ENCODE assay signal across 9 mouse cellular contexts in genomic region chr14:27178560-27178920, GRCm38 (mm10).
DNase-seq lines count a peak whose midpoint lies in the region; ATAC-seq and TF ChIP-seq lines count a peak whose summit lies in the region.
"Had no signal": no experiment of that assay in that cellular context is flagged by ENCODE, and none has a peak within 500 bp of the region (broad histone marks: within the 10 kb centered on the region; RNA-seq: fewer than 3 reads in every experiment).

No protein-coding gene starts in this region.

- no peak overlapping the region for H3K27ac ChIP-seq in embryonic facial prominence, embryonic 13.5 days
- no peak overlapping the region for H3K27ac ChIP-seq in embryonic facial prominence, embryonic 10.5 days (replicated peaks)
- H3K27ac ChIP-seq in stomach, postnatal 0 days (replicated peaks): peak overlapping the region; percentile 61
- no peak overlapping the region for H3K27ac ChIP-seq in hindbrain, embryonic 16.5 days (ENCODE audit: low read depth, low read length)
- H3K27ac ChIP-seq: liver, embryonic 14.5 days had no signal

- peaks cover 29% of the 10 kb centered on the region for H3K4me1 ChIP-seq in embryonic facial prominence, embryonic 13.5 days
- peaks cover 22% of the 10 kb centered on the region for H3K4me1 ChIP-seq in embryonic facial prominence, embryonic 10.5 days
- H3K4me1 ChIP-seq in stomach, postnatal 0 days (replicated peaks; ENCODE audit: control insufficient read depth, insufficient read depth): peaks cover 12% of the 10 kb centered on the region
- peaks cover 5% of the 10 kb centered on the region for H3K4me1 ChIP-seq in hindbrain, embryonic 16.5 days (ENCODE audit: control insufficient read depth, insufficient read depth, low read depth, low read length)

- no peak overlapping the region for H3K4me2 ChIP-seq in embryonic facial prominence, embryonic 13.5 days
- no peak overlapping the region for H3K4me2 ChIP-seq in stomach, postnatal 0 days (replicated peaks; ENCODE audit: low read depth)
- H3K4me2 ChIP-seq in hindbrain, embryonic 16.5 days (ENCODE audit: low read length): no peak overlapping the region

- no peak for TF ChIP-seq CTCF in stomach, postnatal 0 days (IDR thresholded peaks at IDR 0.05; ENCODE audit: low read depth)

- peak; percentile 9; the same call in 1 of the 2 replicates for ATAC-seq in embryonic facial prominence, embryonic 13.5 days (ENCODE audit: insufficient number of reproducible peaks, insufficient read depth, low FRiP score, low TSS enrichment, low read depth)
- peak; percentile 51; the same call in 1 of the 2 replicates for ATAC-seq in stomach, postnatal 0 days (ENCODE audit: low FRiP score, low TSS enrichment)
- ATAC-seq in hindbrain, embryonic 16.5 days: no peak; the same call in 1 of the 2 replicates

- DNase-seq in embryonic facial prominence, embryonic 10.5 days (ENCODE audit: low spot score): no peak
- peak; percentile 35 for DNase-seq in urinary bladder, adult 2 months (ENCODE audit: low spot score)
- no peak for DNase-seq in urinary bladder, postnatal 10 days (ENCODE audit: low spot score)
- DNase-seq in kidney, postnatal 25 days: peak; percentile 87 to 91
- DNase-seq in stomach, postnatal 0 days (ENCODE audit: low spot score): peak; percentile 68
- no peak for DNase-seq in cerebellum, adult 9-11 months

- no peak overlapping the region for H3K4me3 ChIP-seq in embryonic facial prominence, embryonic 13.5 days
- H3K4me3 ChIP-seq in embryonic facial prominence, embryonic 10.5 days: no peak overlapping the region
- no peak overlapping the region for H3K4me3 ChIP-seq in stomach, postnatal 0 days (ENCODE audit: low read depth, low read length)
- H3K4me3 ChIP-seq in hindbrain, embryonic 16.5 days (ENCODE audit: low read length): no peak overlapping the region

- H3K36me3 ChIP-seq in embryonic facial prominence, embryonic 13.5 days: no peaks in the 10 kb centered on the region
- no peaks in the 10 kb centered on the region for H3K36me3 ChIP-seq in embryonic facial prominence, embryonic 10.5 days (replicated peaks)
- H3K36me3 ChIP-seq in stomach, postnatal 0 days (ENCODE audit: control insufficient read depth, insufficient read depth, low read length): no peaks in the 10 kb centered on the region
- H3K36me3 ChIP-seq in hindbrain, embryonic 16.5 days (ENCODE audit: control insufficient read depth, insufficient read depth, low read length): no peaks in the 10 kb centered on the region

- WGBS in embryonic facial prominence, embryonic 13.5 days: 48% methylated on average over 8 of the region's 8 CpGs
- 85% methylated on average over 8 of the region's 8 CpGs for WGBS in embryonic facial prominence, embryonic 10.5 days
- 34% methylated on average over 8 of the region's 8 CpGs for WGBS in stomach, postnatal 0 days
- WGBS in hindbrain, embryonic 16.5 days: 63% methylated on average over 8 of the region's 8 CpGs

- no peaks in the 10 kb centered on the region for H3K9me3 ChIP-seq in embryonic facial prominence, embryonic 13.5 days
- no peaks in the 10 kb centered on the region for H3K9me3 ChIP-seq in embryonic facial prominence, embryonic 10.5 days
- no peaks in the 10 kb centered on the region for H3K9me3 ChIP-seq in stomach, postnatal 0 days (ENCODE audit: control insufficient read depth, low read length)
- no peaks in the 10 kb centered on the region for H3K9me3 ChIP-seq in hindbrain, embryonic 16.5 days (ENCODE audit: control insufficient read depth, low read length)

- no peak overlapping the region for H3K9ac ChIP-seq in embryonic facial prominence, embryonic 13.5 days
- H3K9ac ChIP-seq in stomach, postnatal 0 days (ENCODE audit: low read length): no peak overlapping the region
- H3K9ac ChIP-seq in hindbrain, embryonic 16.5 days (ENCODE audit: low read depth, low read length): no peak overlapping the region
- H3K9ac ChIP-seq: liver, embryonic 14.5 days had no signal

- no peak for TF ChIP-seq EP300 in stomach, postnatal 0 days (optimal IDR thresholded peaks at IDR 0.05)

- no peaks in the 10 kb centered on the region for H3K27me3 ChIP-seq in embryonic facial prominence, embryonic 13.5 days
- H3K27me3 ChIP-seq in embryonic facial prominence, embryonic 10.5 days (replicated peaks; ENCODE audit: low read depth, poor library complexity, severe bottlenecking): no peaks in the 10 kb centered on the region
- no peaks in the 10 kb centered on the region for H3K27me3 ChIP-seq in stomach, postnatal 0 days (ENCODE audit: control insufficient read depth, insufficient read depth, low read length)
- no peaks in the 10 kb centered on the region for H3K27me3 ChIP-seq in hindbrain, embryonic 16.5 days (replicated peaks; ENCODE audit: control insufficient read depth, insufficient read depth, low read length)

Comparison
In these comparisons a context has a peak if more than half of its experiments do, and no peak if none do; other contexts are left out.
1. DNase-seq: peak in urinary bladder, adult 2 months (single experiment), kidney, postnatal 25 days (2 of 2) and stomach, postnatal 0 days (single experiment); none in embryonic facial prominence, embryonic 10.5 days (single experiment), urinary bladder, postnatal 10 days (single experiment) and cerebellum, adult 9-11 months (single experiment).